Mouse (Mus musculus) left cerebral cortex, adult 18-20 months (tissue): ENCODE results near the gene Dmwd. TPM values are rescaled to one million over a fixed set of nuclear protein-coding genes. Genes with fewer than 3 reads are reported as not detected.

Experiments used
- DNase-seq, 2 experiments: peaks; one replicate each; pipeline ENCODE4 v3.0.0; 2021 to 2022; ENCODE audit warnings: low spot score in 2 of 2, mixed read lengths in 1 of 2
- long read RNA-seq, 2 experiments: library from polyadenylated mRNA; stranded (forward); transcript quantifications; one replicate each; pipeline ENCODE4 v2.0.0; 2021
- total RNA-seq, 2 experiments: library from RNA; stranded (reverse); gene quantifications; 2 replicates each; pipeline ENCODE4 v1.2.3; 2021

Dmwd gene
- total RNA-seq, result 100 to 1,000 TPM; 143 TPM
- long read RNA-seq, experiment 1, transcript Dmwd-202 (4 exons, 2,388 nt), result minor isoform, 100 of 262 reads
- long read RNA-seq, experiment 1, transcript Dmwd-201 (5 exons, 2,494 nt), result major isoform, 126 of 262 reads
- long read RNA-seq, experiment 1, transcript Dmwd-204 (4 exons, 2,080 nt), result minor isoform, 7 of 262 reads
- long read RNA-seq, experiment 1, partial matches to known transcripts, result 28 of 262 reads
- long read RNA-seq, experiment 1, other reads (novel, unspliced or antisense), result 1 of 262 reads
- long read RNA-seq, experiment 2, transcript Dmwd-202 (4 exons, 2,388 nt), result minor isoform, 60 of 213 reads
- long read RNA-seq, experiment 2, transcript Dmwd-201 (5 exons, 2,494 nt), result major isoform, 134 of 213 reads
- long read RNA-seq, experiment 2, partial matches to known transcripts, result 14 of 213 reads
- long read RNA-seq, experiment 2, other reads (novel, unspliced or antisense), result 2 of 213 reads

GRCm38 (mm10) chr7:19075723-19076585 lies at the start of gene Dmwd:
Gene Dmwd, plus strand, starts transcription at chr7:19076227.
- peak; percentile 90 to 96 for DNase-seq

- no peak for DNase-seq
These were observed 48.0 kb upstream of the Dmwd start for GRCm38 (mm10) chr7:19028067-19028466.

- DNase-seq, result peak in 1 of 2 experiments; percentile 48
These were observed 46.9 kb upstream of the Dmwd start for GRCm38 (mm10) chr7:19029084-19029653.

GRCm38 (mm10) chr7:19031641-19032040 lies 44.4 kb upstream of the Dmwd start:
- no peak for DNase-seq

- DNase-seq, result no peak
These were observed 31.4 kb upstream of the Dmwd start for GRCm38 (mm10) chr7:19044616-19045015.

- no peak for DNase-seq
These were observed 29.5 kb upstream of the Dmwd start for GRCm38 (mm10) chr7:19046286-19047069.

- no peak for DNase-seq
These were observed 28.0 kb upstream of the Dmwd start for GRCm38 (mm10) chr7:19048006-19048527.

- DNase-seq, result no peak
These were observed 26.8 kb upstream of the Dmwd start for GRCm38 (mm10) chr7:19049252-19049651.

- DNase-seq, result peak; percentile 36 to 70
These were observed 25.9 kb upstream of the Dmwd start for GRCm38 (mm10) chr7:19050172-19050571.

GRCm38 (mm10) chr7:19051161-19051560 lies 24.9 kb upstream of the Dmwd start:
- no peak for DNase-seq

GRCm38 (mm10) chr7:19052345-19053135 lies 23.5 kb upstream of the Dmwd start:
- DNase-seq, result peak; percentile 60 to 73

- DNase-seq, result no peak
These were observed 22.9 kb upstream of the Dmwd start for GRCm38 (mm10) chr7:19053136-19053532.

GRCm38 (mm10) chr7:19054047-19054776 lies 21.8 kb upstream of the Dmwd start, which contains the start of gene Rsph6a:
Gene Rsph6a, plus strand, starts transcription at chr7:19054690.
- peak in 1 of 2 experiments; percentile 39 for DNase-seq

- DNase-seq, result no peak
These were observed 21.3 kb upstream of the Dmwd start for GRCm38 (mm10) chr7:19054777-19055076.

GRCm38 (mm10) chr7:19055108-19055507 lies 20.9 kb upstream of the Dmwd start:
- no peak for DNase-seq

- DNase-seq, result no peak
These were observed 18.6 kb upstream of the Dmwd start for GRCm38 (mm10) chr7:19057405-19057804.

GRCm38 (mm10) chr7:19065896-19066295 lies 10.1 kb upstream of the Dmwd start:
- no peak for DNase-seq

- no peak for DNase-seq
These were observed 9.0 kb upstream of the Dmwd start for GRCm38 (mm10) chr7:19067063-19067462.

- no peak for DNase-seq
These were observed 8.1 kb upstream of the Dmwd start for GRCm38 (mm10) chr7:19067935-19068334.
